Mouse (Mus musculus) fat pad, adult 2 months (tissue): ENCODE results near the gene Ggt6.

Source experiments
- DNase-seq: peaks from one replicate; pipeline ENCODE4 v3.0.0-alpha.2; 2011; ENCODE audit warnings: low read depth, low spot score; ENCODE audit errors: extremely low read depth

Gene Ggt6

DNA sequence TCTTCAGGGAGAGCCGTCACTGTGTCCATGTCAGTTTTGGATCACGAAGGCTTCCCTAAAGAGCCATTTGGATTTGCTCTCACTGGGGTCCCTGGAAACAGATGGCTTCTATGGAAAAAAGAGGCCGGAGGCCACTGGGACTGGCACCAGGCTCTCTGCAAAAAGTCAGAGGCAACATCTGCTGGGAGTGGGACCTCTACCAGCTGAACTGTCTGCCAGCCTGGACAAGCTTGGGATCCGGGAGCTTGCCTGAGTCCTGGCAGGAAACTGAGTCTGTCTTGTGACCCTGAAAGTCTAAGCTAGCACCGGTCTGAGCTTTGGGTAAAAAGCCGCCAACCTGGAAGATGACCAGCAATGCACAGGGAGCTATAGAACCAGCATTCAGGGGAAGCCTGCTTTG is 36.1 kb downstream of the Ggt6 start:
- DNase-seq = no peak

DNA sequence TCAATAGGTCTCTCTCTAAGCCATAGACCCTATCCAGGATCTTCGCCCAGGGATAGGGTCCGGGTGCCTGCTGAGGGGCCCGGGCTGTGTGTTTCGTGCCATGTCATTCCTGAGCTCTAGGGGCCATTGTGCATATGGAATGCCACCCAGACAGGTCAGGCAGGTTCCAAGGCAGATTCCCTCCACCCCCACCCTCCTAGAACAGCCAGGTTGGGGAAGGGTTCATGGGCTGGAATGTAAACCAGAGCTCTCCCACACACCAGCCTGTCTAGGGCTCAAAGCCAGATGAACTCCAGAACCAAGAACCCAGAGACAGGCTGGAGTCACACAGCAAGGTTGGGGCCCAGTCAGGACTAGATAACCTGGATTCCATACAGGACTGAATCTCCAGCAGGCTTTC is 38.2 kb downstream of the Ggt6 start:
- peak; percentile 78 for DNase-seq

DNA sequence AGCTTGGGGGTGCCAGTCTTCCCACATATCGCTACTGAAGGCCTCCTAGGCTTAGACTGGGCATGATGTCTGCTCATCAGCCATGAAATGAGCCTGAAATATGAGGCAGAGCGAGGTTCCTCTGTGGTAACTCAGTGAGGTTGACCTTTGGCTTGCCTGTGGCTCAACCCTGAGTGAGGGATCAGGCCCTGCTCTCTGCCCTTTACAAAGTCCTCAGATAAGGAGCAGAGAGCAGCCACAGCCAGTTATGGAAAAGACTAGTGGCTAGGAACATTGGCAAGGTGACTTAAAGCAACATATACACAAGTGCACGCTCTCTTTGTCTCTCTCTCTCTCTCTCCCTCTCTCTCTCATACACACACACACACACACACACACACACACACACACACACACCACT is 39.6 kb downstream of the Ggt6 start:
- DNase-seq = no peak

DNA sequence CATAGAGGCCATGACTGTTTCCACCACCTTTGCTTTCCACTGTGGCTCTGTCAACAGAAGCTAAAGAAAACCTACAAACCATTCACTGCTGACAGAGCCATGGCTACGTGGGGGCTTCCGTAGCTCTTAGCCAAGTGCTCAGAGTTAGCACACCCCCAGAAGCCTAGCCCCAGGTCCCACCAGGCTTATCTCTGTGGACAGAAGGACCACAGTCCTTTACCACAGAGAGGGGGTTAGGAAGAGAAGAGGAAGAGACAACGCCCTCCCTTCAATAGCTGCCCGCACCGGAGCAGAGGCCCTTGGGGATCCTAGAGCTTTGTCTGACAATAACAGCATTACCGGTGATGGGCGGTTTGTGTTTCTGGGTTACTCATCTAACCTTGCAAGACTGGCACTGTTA is 40.1 kb downstream of the Ggt6 start:
- DNase-seq = no peak

- DNase-seq = no peak
Observed at GRCm38 (mm10) chr11:72476074-72476625, 40.8 kb downstream of the Ggt6 start.

DNA sequence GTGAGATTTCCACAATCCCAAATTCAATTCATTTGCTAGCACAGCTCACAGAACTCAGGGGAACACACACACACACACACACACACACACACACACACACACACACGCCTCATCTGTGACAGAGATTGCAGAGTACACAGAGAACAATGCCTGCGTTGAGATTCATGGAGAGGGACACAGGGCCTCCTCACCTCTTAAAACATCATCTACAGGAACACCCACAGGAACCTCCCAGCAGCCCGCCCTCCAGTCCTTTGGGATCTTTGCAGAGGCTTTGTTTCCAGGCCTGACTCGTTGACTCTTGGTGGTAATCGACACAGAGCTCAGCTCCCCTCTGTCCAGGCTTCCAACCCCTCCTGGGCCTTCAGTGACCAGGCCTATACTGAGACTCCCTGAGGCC is 41.9 kb downstream of the Ggt6 start:
- DNase-seq = no peak

DNA sequence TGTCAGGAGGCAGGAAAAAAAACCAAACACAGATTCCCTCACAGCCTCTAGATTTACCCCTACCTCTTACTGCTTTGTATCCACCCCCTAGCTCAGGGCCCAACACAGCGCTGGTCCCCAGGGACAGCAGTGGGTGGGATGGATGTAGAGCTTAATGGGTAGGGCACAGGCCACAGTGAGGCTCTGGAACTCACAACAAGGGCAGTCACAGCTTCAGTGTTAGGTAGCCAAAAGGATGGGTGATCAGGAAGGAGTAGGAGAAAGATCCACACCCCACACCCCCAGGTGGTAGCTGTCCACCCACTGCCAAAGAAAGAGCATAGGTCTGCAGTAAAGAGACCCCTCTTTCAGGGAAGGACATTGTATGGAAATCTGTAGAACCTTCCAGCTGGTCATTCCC is 42.3 kb downstream of the Ggt6 start:
- DNase-seq = no peak

DNA sequence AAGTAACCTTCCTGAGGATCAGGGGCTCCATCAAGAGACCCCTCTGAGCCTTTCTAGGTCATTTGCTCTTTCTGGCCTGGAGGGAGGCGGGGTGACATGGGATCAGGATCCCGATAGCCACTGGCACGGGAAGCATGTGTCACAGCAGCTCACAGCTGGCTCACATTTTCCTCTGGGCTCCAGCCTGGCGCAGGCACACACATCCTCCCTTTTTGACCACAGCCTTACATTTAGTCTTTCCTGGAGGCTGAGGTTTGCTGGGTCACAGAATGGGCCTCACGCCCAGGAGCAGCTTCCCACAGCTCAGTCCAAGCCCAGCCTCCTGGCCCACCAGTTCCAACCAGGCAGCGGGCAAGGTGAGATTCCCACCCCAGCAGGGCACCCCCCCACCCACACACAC is 42.9 kb downstream of the Ggt6 start:
- DNase-seq = no peak

DNA sequence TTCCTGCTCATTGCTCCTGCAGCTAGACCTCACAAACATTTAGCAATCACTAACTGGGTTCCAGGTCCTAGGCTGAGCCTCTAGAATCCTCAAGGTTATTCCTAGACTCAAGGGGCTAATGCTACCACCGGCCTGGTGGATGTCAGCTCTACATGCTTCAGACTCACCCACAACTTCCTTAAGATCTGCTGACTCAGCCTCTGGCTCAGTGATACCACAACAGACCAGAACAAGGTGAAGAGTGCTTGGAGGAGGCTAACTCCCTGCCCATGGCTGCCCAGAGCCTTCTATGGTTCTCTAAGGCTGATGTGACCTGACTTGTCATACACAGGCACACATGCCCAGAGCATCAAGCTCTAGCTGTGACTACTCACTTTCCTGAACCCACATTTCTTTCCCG is 44.2 kb downstream of the Ggt6 start:
- no peak for DNase-seq

GRCm38 (mm10) chr11:72481313-72481712 is 46.0 kb downstream of the Ggt6 start:
- DNase-seq = no peak

- DNase-seq = no peak
Observed at GRCm38 (mm10) chr11:72481952-72482351, 46.6 kb downstream of the Ggt6 start.

DNA sequence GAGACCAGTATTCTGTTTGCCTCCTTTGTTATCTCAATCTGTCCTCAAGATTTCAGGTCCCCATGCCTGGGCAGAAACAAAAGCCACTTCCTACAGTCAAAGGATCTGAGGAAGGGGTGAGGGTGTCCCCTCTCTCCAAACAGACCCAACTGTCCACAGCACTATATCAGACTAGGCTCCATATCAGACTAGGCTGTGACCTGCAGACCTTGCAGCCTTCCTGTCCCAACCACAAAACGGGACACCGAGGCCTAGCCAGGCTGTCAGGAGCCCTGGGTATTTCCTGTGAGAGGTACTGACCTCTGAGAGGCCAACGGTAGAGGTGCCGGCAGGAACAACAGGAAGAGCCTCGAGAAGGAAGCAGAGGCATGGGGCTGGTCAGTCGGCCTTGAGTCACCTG is 49.2 kb downstream of the Ggt6 start:
- no peak for DNase-seq

DNA sequence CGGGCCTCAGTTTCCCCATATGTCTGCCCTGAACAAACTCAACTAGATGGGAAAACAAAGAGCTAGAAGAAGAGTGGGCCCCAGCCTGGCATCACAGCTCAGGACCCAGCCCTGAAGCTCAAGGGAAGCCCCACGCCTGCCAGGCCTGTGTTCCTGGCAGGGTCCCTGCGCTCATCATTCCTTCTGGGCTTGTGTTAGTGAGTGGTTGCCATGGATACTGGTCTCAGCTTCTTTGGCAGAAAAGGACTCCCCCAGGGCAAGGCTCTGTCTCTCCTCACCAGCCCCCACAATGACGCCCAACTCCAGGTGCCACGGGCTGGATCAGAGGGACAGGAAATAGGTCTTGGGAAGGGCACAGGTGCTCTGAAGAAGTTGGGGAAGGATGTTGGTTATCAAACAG is 49.8 kb downstream of the Ggt6 start:
- DNase-seq = no peak

DNA sequence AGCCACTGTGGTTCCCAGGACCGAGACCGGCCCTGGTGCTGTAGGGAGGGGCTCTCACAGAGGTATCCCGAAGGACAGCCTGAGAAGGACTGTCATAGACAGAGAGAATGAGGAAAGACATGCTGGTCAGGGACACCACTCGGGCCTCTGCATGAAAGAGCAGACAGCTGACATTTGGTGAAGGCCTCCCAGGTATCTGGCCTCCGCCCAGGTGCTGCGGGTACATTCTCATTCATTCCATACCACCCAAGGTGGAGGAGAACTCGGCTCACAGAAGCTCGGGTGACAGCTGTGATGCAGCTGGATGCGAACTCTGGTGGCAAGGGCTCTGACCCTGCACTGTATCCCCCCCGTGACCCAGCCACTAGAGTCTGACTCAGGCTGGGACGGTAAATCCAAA is 50.6 kb downstream of the Ggt6 start:
- DNase-seq = no peak

GRCm38 (mm10) chr11:72487171-72487570 is 51.8 kb downstream of the Ggt6 start:
- no peak for DNase-seq

GRCm38 (mm10) chr11:72487739-72488138 is 52.4 kb downstream of the Ggt6 start:
- no peak for DNase-seq
